Mouse (Mus musculus) kidney, postnatal 36 days (tissue): ENCODE results near the gene Polr2m.
A peak's percentile ranks its signal among the peaks of the same experiment; 100 is the strongest.
"Not testable (repeated sequence)": the region's sequence is repeated elsewhere in the genome, so short reads cannot be mapped to it uniquely, and the experiment has no call there.

Experiments
- DNase-seq, 2 experiments: peaks; one replicate each; pipeline ENCODE4 v3.0.0; 2021 to 2022; ENCODE audit warnings: mixed read lengths in 2 of 2

The Polr2m gene

GRCm38 (mm10) chr9:71485475-71486094, at the start of gene Polr2m:
Gene Polr2m (minus strand): TSS chr9:71485935.
- DNase-seq = peak; percentile 96 to 98

- no peak for DNase-seq
Measured at GRCm38 (mm10) chr9:71535036-71535435, 49.3 kb upstream of the Polr2m start.

- no peak for DNase-seq
Measured at GRCm38 (mm10) chr9:71529960-71530359, 44.2 kb upstream of the Polr2m start.

- peak in 1 of 2 experiments; percentile 15 for DNase-seq
Measured at GRCm38 (mm10) chr9:71527438-71527837, 41.7 kb upstream of the Polr2m start.

- no peak for DNase-seq
Measured at GRCm38 (mm10) chr9:71523901-71524300, 38.2 kb upstream of the Polr2m start.

GRCm38 (mm10) chr9:71519836-71520235, 34.1 kb upstream of the Polr2m start:
- peak; percentile 13 to 18 for DNase-seq

- DNase-seq = no peak
Measured at GRCm38 (mm10) chr9:71517487-71517886, 31.8 kb upstream of the Polr2m start.

- peak; percentile 72 to 81 for DNase-seq
Measured at GRCm38 (mm10) chr9:71515862-71516261, 30.1 kb upstream of the Polr2m start.

GRCm38 (mm10) chr9:71513566-71513965, 27.8 kb upstream of the Polr2m start:
- DNase-seq = no peak

GRCm38 (mm10) chr9:71512899-71513298, 27.2 kb upstream of the Polr2m start:
- DNase-seq = no peak

GRCm38 (mm10) chr9:71498391-71499182, 12.9 kb upstream of the Polr2m start:
- DNase-seq = peak in 1 of 2 experiments; percentile 29

GRCm38 (mm10) chr9:71496637-71497036, 10.9 kb upstream of the Polr2m start:
- peak; percentile 60 to 69 for DNase-seq

- DNase-seq = no peak
Measured at GRCm38 (mm10) chr9:71493771-71494170, 8.0 kb upstream of the Polr2m start.

GRCm38 (mm10) chr9:71492296-71493025, 6.7 kb upstream of the Polr2m start:
- DNase-seq = peak in 1 of 2 experiments; percentile 22

GRCm38 (mm10) chr9:71490076-71490475, 4.3 kb upstream of the Polr2m start:
- peak in 1 of 2 experiments; percentile 20 for DNase-seq

- no peak for DNase-seq
Measured at GRCm38 (mm10) chr9:71486127-71486526, 392 bp upstream of the Polr2m start.

GRCm38 (mm10) chr9:71484871-71485474, 762 bp downstream of the Polr2m start:
- DNase-seq = peak in 1 of 2 experiments; percentile 59

GRCm38 (mm10) chr9:71483872-71484271, 1.9 kb downstream of the Polr2m start:
- not testable (repeated sequence) for DNase-seq

GRCm38 (mm10) chr9:71480305-71480704, 5.4 kb downstream of the Polr2m start:
- DNase-seq = no peak

- DNase-seq = no peak
Measured at GRCm38 (mm10) chr9:71479413-71479812, 6.3 kb downstream of the Polr2m start.

- no peak for DNase-seq
Measured at GRCm38 (mm10) chr9:71478596-71478995, 7.1 kb downstream of the Polr2m start.

GRCm38 (mm10) chr9:71476601-71477000, 9.1 kb downstream of the Polr2m start:
- DNase-seq = no peak

GRCm38 (mm10) chr9:71475536-71475935, 10.2 kb downstream of the Polr2m start:
- DNase-seq = no peak
